Mouse (Mus musculus) spleen, embryonic (tissue): ENCODE data around the gene Rxylt1.

Experiments
- CTCF ChIA-PET: fragments of 350-600 bp; sonication (Branson Sonifier 250); formaldehyde crosslinking; loops from one replicate; lab custom pipeline; 2022; lab: Charles Lee

Gene Rxylt1

DNA sequence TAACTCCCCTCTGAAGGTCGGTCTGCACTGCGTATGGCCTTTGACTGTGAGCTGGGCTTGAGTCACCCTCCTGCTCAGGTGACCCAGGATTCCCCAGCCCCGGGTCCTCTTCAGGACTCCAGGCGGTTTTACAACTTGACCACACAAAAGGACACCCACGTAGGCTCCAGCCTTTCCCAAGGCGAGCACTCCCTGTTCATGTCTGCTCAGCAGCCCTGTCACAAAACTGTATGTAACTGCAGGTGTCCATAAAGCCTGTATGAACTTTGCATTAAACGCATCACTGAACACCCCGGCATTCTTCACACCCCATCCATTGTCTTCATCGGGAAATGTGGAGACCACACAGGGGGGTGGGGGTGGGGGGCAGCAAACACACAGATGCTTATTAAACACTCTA is 51.2 kb downstream of the Rxylt1 start:
- CTCF ChIA-PET = no interaction called here

GRCm38 (mm10) chr10:122044926-122045325 is 52.2 kb downstream of the Rxylt1 start:
- CTCF ChIA-PET = no interaction called here

GRCm38 (mm10) chr10:122040372-122040771 is 56.8 kb downstream of the Rxylt1 start:
- CTCF ChIA-PET = no interaction called here

GRCm38 (mm10) chr10:122039566-122039965 is 57.6 kb downstream of the Rxylt1 start:
- CTCF ChIA-PET = no interaction called here

DNA sequence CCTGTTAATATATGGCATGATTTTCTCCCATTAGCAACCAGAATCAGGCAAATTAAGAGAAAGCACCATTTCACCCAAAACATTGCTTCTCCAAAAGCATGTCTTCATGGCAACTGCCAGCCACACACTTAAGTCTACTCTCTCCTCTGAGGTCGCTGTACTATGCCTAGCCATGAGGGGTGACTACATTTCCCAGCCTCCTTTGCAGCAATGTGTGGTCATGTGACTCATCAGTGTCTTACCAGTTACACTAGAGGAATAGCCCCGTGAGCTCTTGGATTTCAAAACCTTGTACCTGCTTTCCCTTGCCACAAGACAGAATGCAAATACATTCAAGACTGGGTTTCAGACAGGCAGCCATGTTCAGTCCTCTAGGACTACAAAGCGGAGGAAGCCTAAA is 58.6 kb downstream of the Rxylt1 start:
- CTCF ChIA-PET = no interaction called here

DNA sequence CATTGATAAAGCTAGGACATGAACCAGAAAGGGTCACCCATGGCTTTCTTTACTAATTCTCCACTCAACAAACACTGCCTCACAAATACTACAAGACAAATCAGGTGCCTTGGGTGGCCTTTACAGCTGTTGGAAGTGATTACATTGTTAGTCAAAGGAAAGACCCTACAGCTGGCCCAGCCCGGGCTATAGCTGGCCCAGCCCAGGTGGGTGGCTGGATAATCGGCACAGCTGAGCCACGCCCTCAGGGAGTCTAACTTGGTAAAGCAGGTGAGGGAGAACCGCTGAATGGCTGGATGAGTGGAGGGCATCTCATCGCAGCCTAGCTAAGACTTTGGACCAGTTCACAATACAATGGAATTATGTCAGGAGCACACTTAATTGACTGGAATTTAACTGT is 63.9 kb downstream of the Rxylt1 start:
- CTCF ChIA-PET = interaction anchor here (0.6 kb wide), 1 partner anchor 272 kb away, joined by 3 read pairs; no protein-coding TSS in a partner anchor

GRCm38 (mm10) chr10:122030420-122030819 is 66.8 kb downstream of the Rxylt1 start:
- CTCF ChIA-PET = no interaction called here

DNA sequence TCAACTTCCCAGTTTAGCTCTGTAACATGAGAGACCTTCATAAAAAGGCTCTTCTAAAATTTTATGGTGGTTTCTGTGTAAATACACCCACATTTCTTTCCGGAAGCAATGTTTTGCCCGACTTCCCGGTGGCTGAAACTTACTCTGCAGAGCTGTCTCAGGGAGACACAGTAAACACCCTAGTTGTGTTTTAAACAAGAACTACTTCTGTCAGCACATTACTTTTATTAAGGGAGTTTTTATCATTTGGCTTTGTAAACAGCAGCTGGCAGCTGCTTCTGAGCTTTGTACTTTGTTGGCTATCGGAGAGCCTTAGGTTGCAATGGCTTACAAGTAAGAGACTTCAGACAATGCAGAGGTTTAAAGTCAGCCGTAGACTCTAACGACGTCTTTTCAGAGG is 67.4 kb downstream of the Rxylt1 start:
- CTCF ChIA-PET = no interaction called here
